Mouse (Mus musculus): ENCODE measurements around the gene Dmrta2.

GRCm38 (mm10) chr4:109939291-109939690 lies 38.6 kb upstream of the Dmrta2 start:
- TF ChIP-seq CTCF (IDR thresholded peaks at IDR 0.05; ENCODE audit: low read depth, low read length) (no peak), GATA1 (IDR thresholded peaks at IDR 0.05; ENCODE audit: borderline replicate concordance, low read length) (no peak), POLR2AphosphoS5 (IDR thresholded peaks at IDR 0.05; ENCODE audit: insufficient replicate concordance, low read depth, low read length) (no peak), TAL1 (conservative IDR thresholded peaks at IDR 0.05; ENCODE audit: low read depth, low read length) (no peak), GATA2 (IDR thresholded peaks at IDR 0.05; ENCODE audit: borderline replicate concordance, low read depth, low read length) (no peak)
